Mouse (Mus musculus) myocyte (in vitro differentiated cells): Measurements from ENCODE around the gene Cdh18.

Experiments
- MAX ChIP-seq: IDR thresholded peaks from one replicate; pipeline ENCODE4 v1.6.1; 2011; ENCODE audit warnings: low read depth, mild to moderate bottlenecking, control low read depth
- MYOG ChIP-seq, 3 experiments: IDR thresholded peaks; one replicate each; pipeline ENCODE4 v1.6.1; 2011; ENCODE audit warnings: control low read depth in 2 of 3, low read depth in 2 of 3, mild to moderate bottlenecking in 2 of 3; ENCODE audit not compliant: insufficient read length in 2 of 3, control insufficient read depth in 1 of 3, insufficient read depth in 1 of 3
- POLR2A ChIP-seq: IDR thresholded peaks from one replicate; pipeline ENCODE4 v1.6.1; 2011; ENCODE audit warnings: low read depth, mild to moderate bottlenecking, control low read depth, moderate library complexity; ENCODE audit not compliant: insufficient read length
- POLR2AphosphoS2 ChIP-seq: IDR thresholded peaks from one replicate; pipeline ENCODE4 v1.6.1; 2011; ENCODE audit warnings: low read depth, control low read depth; ENCODE audit not compliant: insufficient read length
- REST ChIP-seq: IDR thresholded peaks from one replicate; pipeline ENCODE4 v1.6.1; 2011; ENCODE audit warnings: mild to moderate bottlenecking, control low read depth, moderate library complexity; ENCODE audit not compliant: insufficient read depth, insufficient read length
- TCF12 ChIP-seq: IDR thresholded peaks from one replicate; pipeline ENCODE4 v1.6.1; 2011; ENCODE audit warnings: mild to moderate bottlenecking, control low read depth; ENCODE audit not compliant: poor library complexity, insufficient read depth, severe bottlenecking
- USF1 ChIP-seq: IDR thresholded peaks from one replicate; pipeline ENCODE4 v1.6.1; 2011; ENCODE audit warnings: low read depth, mild to moderate bottlenecking, control low read depth, moderate library complexity

DNA sequence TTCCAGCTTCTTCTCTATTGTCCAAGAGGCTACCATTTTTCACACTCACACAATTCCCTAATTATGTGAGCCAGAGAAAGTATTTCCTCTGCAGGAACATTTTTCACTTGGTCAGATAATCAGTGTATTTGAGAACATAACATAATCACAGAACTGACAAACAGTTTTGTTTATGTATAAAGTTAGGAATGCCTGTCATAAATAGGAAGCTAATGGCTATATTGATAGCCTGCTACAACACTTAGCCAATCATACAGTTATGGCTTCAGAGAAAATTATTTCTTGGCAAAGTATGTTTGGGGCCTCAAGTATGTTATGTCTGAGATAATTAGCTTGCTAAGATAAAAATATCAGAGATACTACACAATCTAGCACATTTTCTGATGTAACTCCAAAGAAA lies 37.6 kb upstream of the Cdh18 start:
- TF ChIP-seq POLR2A, result no peak
- TF ChIP-seq MYOG (IDR thresholded peaks at IDR 0.05; ENCODE audit: control insufficient read depth in 1 of 3, insufficient read depth in 1 of 3, insufficient read length in 2 of 3, low read depth in 2 of 3), result no peak
- TF ChIP-seq TCF12, result no peak
- no peak for TF ChIP-seq REST
- TF ChIP-seq POLR2AphosphoS2, result no peak
- no peak for TF ChIP-seq USF1
- TF ChIP-seq MAX, result no peak
